Mouse (Mus musculus) skeletal muscle tissue, adult 2 months (tissue): Measurements from ENCODE around the gene Dnlz.

Experiments used
- DNase-seq: peaks from one replicate; pipeline ENCODE4 v3.0.0-alpha.2; 2012; ENCODE audit warnings: low read depth, low spot score

Gene Dnlz

GRCm38 (mm10) chr2:26299336-26299735, 52.6 kb downstream of the Dnlz start:
- DNase-seq, result no peak

GRCm38 (mm10) chr2:26298856-26299230, 53.1 kb downstream of the Dnlz start:
- DNase-seq, result no peak

- no peak for DNase-seq
These were observed 53.6 kb downstream of the Dnlz start for GRCm38 (mm10) chr2:26298208-26298855.
